Mouse (Mus musculus) lung, postnatal 4 days (tissue): Measurements from ENCODE around the gene Inpp4b.

Experiments
- DNase-seq, 2 experiments: peaks; one replicate each; pipeline ENCODE4 v3.0.0; 2021

The Inpp4b gene

GRCm38 (mm10) chr8:81478674-81479073 lies 136.3 kb downstream of the Inpp4b start:
- no peak for DNase-seq

GRCm38 (mm10) chr8:81483834-81484233 lies 141.5 kb downstream of the Inpp4b start:
- no peak for DNase-seq

GRCm38 (mm10) chr8:81485626-81486025 lies 143.3 kb downstream of the Inpp4b start:
- DNase-seq, result no peak

GRCm38 (mm10) chr8:81489894-81490661 lies 147.7 kb downstream of the Inpp4b start:
- no peak for DNase-seq

GRCm38 (mm10) chr8:81491097-81491705 lies 148.8 kb downstream of the Inpp4b start:
- no peak for DNase-seq

- no peak for DNase-seq
These were observed 149.4 kb downstream of the Inpp4b start for GRCm38 (mm10) chr8:81491706-81492204.

- no peak for DNase-seq
These were observed 152.5 kb downstream of the Inpp4b start for GRCm38 (mm10) chr8:81494823-81495222.

- no peak for DNase-seq
These were observed 155.3 kb downstream of the Inpp4b start for GRCm38 (mm10) chr8:81497646-81498045.

- DNase-seq, result no peak
These were observed 159.9 kb downstream of the Inpp4b start for GRCm38 (mm10) chr8:81502216-81502615.

- no peak for DNase-seq
These were observed 160.6 kb downstream of the Inpp4b start for GRCm38 (mm10) chr8:81502982-81503381.

GRCm38 (mm10) chr8:81512826-81513225 lies 170.5 kb downstream of the Inpp4b start:
- DNase-seq, result no peak

- DNase-seq, result no peak
These were observed 172.1 kb downstream of the Inpp4b start for GRCm38 (mm10) chr8:81514425-81514824.

- no peak for DNase-seq
These were observed 179.7 kb downstream of the Inpp4b start for GRCm38 (mm10) chr8:81522085-81522484.

GRCm38 (mm10) chr8:81524561-81524960 lies 182.2 kb downstream of the Inpp4b start:
- no peak for DNase-seq

- DNase-seq, result no peak
These were observed 185.3 kb downstream of the Inpp4b start for GRCm38 (mm10) chr8:81527661-81528060.

GRCm38 (mm10) chr8:81538310-81538709 lies 196.0 kb downstream of the Inpp4b start:
- no peak for DNase-seq

- no peak for DNase-seq
These were observed 216.2 kb downstream of the Inpp4b start for GRCm38 (mm10) chr8:81558550-81558949.

- DNase-seq, result no peak
These were observed 220.0 kb downstream of the Inpp4b start for GRCm38 (mm10) chr8:81562405-81562804.

- DNase-seq, result no peak
These were observed 223.1 kb downstream of the Inpp4b start for GRCm38 (mm10) chr8:81565484-81565883.

- no peak for DNase-seq
These were observed 230.2 kb downstream of the Inpp4b start for GRCm38 (mm10) chr8:81572319-81573104.

- DNase-seq, result no peak
These were observed 233.0 kb downstream of the Inpp4b start for GRCm38 (mm10) chr8:81575268-81575917.

GRCm38 (mm10) chr8:81578951-81579350 lies 236.6 kb downstream of the Inpp4b start:
- no peak for DNase-seq
